Mouse (Mus musculus): ENCODE measurements around the gene Bloc1s4.

Bloc1s4 gene

DNA sequence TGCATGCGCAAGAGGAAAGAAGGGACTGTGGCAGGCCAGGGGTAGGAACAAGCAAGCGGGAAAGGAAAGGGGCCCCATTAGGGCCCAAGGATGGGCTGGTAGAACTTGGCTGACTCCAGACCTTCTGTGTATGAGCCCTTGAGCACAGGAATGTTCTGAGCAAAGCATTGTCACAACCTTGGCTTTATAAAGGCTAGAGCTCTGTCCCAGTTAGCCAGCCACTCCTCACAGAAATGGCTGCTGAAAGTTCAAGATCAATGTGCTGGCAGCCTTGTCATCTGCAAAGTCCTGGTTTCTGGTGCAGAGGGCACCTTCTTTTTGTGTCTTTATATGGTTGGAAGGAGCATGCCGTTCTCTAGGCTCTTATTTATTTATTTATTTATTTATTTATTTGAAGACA is 28.8 kb downstream of the Bloc1s4 start:
- in situ Hi-C loops (cut with MseI, MboI): no loop called here

DNA sequence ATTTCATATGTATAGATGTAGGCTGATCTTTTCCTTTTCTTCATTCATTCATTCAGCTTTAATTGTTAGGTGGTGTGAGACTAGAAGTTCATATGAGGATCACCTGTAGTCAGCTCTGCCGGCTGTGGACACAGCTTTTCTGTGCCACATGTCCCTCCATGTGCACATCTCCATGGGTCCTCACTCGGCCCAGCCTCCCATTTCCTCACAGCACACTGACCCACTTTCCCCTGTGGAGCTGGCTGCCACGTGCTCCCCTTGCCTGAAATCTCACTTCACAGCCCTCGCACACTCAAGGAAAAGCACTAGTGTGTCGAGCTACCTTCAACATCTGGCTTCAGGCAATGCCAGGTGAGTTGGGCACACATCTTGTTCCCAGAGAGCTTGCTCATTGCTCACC is 29.3 kb downstream of the Bloc1s4 start:
- in situ Hi-C loops (cut with MseI, MboI): no loop called here

DNA sequence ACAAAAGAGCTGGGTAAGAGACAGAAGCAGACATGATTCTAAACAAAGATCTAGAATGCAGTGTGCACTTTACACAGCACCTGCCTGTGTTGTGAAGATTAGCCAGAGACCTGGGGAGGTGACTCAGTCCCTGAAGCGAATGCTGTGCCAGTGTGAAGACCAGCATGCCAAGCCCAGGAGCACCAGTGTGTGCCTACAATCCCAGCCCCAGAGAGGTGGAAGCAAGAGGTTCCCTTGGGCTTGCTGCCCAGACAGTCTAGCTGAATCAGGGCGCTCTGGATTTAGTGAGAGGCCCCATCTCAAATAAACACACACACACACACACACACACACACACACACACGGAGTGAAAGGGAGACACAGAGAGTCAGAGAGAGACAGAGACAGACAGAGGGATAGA is 30.6 kb downstream of the Bloc1s4 start:
- in situ Hi-C loops (cut with MseI, MboI): no loop called here

DNA sequence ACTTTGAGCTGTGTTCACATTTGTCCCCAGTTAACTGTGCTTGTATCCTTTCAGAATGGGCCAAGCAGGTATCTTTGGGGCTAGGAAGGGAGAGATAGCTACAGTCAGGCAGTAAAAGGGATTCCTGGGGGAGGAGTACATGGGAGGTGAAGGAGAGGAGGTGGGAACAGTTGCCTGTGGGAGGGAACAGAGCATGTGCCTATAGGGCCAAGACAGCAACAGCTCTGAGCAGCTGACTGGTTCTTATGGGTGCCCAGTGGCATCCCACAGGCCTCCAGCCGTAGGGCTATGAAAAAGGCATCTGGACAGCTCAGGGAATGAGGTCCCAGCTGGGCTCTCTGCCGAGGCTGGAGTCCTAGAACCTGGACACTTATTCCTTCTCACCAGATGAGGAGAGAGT is 31.6 kb downstream of the Bloc1s4 start:
- in situ Hi-C loops (cut with MseI, MboI): no loop called here

DNA sequence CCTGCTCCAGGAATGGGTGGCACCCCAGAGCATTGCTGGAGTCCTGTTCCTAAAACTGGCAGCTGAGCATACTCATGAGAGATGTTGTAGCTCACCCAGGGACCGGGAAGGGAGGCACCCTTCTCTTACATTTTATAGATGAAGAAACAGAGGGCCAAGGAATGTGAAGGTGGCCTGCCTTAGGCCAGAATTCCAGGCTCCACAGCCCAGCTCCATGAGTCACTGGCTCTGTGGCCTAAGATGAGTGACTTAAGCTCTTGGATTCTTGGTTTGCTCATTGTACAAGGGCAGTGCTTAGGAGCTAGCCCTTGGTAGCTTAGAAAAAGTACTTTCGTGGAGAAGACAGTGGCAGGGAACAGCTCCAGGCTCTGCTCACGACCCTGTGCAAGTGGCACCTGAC is 33.6 kb downstream of the Bloc1s4 start:
- in situ Hi-C loops (cut with MseI, MboI): no loop called here

DNA sequence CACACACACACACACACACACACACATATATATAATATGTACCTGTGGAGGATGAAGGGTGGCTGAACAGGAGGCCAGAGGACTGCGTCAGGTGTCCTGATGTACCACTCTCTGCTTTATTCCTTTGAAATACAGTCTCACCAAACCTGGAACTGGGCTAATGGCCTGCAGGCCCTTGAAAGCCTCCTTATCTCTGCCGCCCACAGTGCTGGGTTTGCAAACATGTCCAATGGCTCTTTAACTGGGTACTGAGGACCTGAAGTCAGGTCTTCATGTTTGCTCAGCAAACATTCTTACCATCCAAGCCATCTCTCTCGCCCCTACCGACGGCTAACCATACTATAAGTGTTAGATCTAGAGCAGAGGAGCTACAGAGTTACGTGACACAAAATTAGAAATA is 34.8 kb downstream of the Bloc1s4 start:
- in situ Hi-C loops (cut with MseI, MboI): no loop called here

DNA sequence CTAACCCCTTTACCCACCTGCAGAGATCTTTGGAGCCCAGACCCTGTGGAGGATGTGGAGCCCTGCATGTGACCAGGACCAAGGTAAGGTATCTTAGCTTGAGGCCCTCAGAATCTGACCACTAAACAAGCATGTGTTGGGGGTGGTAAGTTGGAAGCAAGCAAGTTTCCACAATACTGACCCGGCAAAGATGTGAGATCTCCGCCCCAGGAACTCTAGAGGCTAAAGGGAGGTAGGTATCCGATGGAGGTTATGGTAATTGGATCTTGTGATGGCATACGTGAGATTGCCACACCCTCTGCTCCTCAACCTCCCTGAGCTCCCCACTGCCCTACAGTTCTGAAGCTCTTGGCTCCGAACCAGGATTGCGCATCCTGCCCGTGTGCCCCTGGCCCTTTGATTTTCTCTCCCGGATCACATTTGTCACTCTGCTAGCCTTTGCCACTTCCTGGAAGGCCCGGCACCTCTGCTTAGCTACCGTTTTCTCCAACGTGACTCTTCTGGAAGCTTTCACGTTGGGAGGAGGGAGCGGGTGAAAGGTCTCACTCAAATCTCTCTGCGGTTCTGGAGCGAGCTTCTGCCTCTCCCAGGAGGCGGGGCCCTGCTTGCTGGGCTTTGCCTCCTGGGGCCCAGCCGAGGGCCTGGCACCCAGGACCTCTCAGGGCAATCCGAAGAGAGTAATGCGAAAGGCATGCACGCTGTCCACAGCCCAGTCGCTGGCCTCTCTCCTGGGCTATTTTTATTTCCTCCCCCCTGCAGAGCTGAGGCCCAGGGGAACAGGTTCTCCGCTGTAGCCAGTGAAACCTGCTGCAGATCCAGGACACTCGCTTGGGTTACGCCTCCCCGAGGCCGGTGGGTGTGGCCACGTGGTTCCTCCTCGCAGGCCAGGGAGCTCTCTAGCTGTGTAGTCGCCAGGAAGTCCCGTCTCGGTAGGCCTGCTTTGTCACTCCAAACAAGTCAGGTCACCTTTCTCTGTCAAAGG is 35.6 kb downstream of the Bloc1s4 start:
- in situ Hi-C loops (cut with MseI, MboI): no loop called here

DNA sequence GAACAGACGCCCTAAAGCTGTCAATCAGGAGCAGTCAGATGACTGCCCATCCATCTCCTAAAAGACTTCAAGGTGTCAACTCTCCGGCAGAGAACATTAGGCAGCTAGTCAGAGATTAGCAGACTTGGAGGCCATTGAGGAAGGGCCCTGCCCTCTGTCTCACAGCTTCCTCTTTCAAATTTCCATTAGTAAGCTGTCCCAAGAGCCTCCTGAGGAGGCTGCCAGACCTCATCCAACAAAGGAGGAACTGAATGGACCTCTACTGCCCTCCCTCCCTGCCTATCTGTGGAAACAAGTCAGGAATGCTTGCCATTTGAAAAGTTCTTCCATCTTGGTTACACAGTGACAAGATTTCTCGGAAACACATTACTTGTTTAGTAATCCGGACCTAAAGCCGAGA is 36.6 kb downstream of the Bloc1s4 start:
- in situ Hi-C loops (cut with MseI, MboI): no loop called here

DNA sequence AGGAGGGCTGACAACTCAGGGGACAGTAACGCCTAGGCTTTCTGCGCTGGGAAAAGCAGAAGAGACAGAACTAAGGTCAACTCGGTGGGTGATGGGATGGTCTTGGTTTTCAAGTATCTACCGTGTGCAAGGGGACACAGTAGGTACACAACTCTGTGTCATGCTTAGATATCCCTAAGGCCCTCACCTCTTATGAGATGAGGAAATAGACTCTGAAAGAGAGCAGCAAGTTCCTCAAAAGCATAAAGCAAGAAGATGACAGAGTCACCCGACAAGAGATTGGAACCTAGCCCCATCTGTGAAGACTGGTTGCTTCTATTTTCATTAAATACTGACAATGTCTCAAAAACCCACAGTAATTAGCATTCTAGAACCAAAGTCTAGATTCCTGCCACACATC is 42.7 kb downstream of the Bloc1s4 start:
- in situ Hi-C loops (cut with MseI, MboI): no loop called here

DNA sequence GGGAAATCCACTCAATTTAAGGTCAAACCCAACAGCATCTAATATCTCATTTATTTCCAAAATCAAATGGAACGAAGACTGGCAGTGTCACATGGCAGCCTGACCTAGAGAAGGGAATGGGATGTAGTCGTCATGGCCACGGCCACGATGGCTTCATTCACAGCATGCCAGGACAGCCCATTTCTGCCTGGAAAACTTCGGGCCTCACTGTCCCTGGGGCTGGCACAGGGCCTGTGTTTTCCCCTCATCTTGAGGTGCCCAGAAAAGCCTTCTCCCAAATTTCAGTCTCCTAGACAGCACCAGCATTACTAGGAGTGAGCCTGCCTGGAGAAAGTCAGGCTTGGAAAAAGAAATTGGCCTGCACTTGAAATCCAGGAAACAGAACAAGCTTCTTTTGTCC is 43.1 kb downstream of the Bloc1s4 start:
- in situ Hi-C loops (cut with MseI, MboI): no loop called here

DNA sequence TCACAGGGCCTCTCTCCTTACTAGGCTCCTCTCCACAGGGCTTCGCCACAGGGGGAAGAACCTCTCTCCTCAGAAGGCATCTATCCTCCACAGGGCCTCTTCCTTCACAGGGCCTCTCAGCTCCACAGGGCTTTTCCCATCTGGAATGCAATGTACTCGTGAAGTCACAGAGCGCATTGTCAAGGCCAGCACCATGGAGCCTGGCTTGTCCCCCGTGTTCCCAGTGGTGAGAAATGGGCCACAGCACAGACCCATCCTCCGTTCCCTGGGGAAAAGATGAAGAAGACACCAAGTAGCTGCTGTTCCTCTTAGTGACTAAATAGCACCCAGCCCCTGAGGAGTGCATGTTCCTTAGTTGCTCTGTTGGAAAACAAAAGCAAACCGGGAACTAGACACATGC is 43.8 kb downstream of the Bloc1s4 start:
- in situ Hi-C loops (cut with MseI, MboI): no loop called here

DNA sequence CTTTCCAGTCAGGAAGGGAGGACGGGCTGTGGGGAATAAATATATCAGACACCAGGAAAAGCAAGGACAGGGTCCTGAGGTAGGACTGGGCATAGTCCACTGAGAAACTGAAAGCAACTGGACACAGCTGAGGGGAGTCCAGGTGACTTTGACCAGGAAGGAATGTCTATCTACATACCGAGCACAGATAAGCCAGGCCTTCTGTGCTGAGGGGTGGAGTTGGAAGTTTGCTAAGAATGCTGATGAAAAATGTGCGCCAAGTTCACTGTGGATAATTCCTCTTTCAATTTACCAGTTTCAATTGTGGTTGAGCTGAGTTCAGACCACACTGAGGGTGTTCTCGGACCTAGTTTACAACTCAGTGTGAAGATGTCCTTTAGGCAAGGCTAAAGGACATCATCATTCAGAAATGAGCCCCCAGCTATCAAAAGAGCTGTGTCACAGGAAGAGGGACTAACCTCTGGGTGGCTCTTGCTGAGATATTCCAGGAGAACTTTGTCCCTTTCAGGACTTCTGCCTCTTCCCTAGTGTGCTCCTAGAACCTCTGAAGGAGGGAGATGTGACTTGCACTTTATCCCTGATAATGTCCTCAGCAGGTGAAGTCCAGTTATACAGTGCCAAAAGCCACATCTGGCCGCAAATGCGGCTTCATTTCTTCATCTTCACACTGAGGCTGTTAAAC is 47.4 kb downstream of the Bloc1s4 start:
- in situ Hi-C loops (cut with MseI, MboI): no loop called here

DNA sequence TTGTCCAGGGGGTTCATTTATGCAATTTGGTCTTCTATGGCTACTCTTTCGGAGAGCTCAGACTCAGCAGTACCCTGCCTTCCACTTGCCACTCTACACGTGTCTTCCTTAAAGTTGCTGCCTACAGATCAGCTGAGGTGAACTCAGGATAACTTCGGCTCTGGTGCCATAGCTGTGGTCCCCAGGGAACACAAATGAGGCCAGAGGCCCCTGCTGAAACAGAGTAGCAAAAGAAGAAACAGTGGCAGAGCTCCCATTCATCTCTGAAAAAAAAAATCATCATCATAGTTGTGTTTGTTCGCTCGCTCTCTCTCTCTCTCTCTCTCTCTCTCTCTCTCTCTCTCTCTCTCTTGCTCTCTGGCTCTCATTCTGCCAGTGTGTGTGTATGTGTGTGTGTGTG is 49.8 kb downstream of the Bloc1s4 start:
- in situ Hi-C loops (cut with MseI, MboI): no loop called here

DNA sequence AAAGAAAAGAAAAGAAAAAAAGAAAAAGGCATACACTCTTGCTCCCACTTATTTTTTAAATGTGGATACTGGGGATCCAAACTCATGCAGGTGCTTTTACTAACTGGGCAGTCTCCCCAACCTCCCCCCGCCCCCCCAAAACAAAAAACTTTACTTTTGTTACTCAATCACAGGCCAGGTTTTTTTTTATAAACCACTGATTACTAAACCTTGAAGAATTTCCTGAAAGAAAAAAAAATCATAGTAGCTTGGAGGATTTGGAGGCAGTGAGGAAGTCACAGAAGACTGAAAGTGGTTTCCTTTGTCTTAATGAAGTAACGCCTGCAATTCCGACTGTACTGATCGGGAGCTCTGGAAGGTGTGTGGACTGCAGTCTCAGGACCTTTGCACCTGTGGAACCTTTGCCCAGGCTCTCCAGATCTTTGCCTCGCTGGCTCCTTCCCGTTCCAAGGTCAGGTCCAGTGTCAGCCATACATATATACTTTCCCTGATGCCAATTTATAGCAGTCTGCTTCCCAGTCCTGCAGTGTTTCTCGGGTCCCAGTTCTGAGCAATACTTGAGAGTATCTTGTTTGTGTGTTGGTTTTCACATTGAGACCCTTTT is 50.3 kb downstream of the Bloc1s4 start:
- in situ Hi-C loops (cut with MseI, MboI): no loop called here
